Mouse (Mus musculus) left cerebral cortex, adult 11 months (tissue): ENCODE results near the gene Pak2.
"Not testable (repeated sequence)": the region's sequence is repeated elsewhere in the genome, so short reads cannot be mapped to it uniquely, and the experiment has no call there.

Source experiments
- DNase-seq: peaks from one replicate; pipeline ENCODE4 v3.0.0; 2022; ENCODE audit warnings: low spot score

Gene Pak2

DNA sequence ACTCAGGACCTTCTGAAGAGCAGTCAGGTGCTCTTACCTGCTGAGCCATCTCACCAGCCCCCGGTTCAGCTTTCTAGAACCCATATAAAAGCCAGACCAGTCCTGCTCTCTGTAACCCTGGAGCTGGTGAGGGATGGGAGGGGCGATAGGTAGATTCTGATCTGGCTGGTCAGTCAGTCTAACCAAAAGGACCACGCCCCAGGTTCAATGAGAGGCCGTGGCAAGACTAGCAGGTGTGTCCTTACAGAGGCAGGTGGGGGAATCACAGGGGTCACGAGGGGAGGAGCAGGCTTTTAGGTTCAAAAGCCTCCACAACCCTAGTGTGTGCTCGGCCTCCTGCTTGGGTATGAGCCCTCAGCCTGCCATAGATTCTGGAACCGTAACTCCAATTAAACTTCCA, 12.3 kb upstream of the Pak2 start:
- DNase-seq: no peak

DNA sequence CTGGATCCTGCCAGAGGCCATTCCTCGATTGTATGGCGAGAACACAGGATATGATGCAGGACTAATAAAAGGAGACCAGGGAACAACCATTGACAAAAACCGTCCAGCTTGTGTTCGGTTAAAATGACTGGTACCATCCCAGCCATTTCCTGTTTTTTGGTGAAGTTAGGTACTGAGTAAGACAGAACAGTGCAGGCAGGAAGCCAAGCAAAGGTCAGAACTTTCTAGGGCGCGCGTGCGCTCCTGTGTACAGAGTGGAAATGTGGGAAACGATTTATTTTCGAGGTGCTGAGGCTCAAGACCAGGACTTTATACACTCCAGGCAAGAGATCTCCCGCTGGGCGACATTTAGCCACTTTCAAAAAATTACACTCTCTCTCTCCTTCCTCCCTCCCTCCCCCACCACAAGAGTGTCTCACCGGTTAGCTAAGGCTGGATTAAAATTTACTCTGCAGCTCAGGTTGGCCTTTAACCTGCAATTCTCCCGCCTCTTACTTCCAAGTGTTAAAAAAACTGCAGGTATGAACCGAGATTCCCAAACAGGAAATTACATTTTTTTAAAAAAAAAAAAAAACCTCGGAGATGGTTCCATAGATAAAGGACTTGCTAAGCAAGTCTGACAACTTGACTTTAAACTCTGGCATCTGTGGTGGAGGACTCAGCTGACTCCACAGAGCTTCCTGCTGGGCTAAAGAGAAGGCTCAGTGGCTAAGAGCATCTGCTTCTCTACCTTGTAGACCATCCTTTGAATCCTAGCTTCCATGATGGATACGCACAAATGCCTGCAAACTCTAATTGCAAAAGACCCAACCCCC, 8.7 kb upstream of the Pak2 start:
- no peak for DNase-seq

DNA sequence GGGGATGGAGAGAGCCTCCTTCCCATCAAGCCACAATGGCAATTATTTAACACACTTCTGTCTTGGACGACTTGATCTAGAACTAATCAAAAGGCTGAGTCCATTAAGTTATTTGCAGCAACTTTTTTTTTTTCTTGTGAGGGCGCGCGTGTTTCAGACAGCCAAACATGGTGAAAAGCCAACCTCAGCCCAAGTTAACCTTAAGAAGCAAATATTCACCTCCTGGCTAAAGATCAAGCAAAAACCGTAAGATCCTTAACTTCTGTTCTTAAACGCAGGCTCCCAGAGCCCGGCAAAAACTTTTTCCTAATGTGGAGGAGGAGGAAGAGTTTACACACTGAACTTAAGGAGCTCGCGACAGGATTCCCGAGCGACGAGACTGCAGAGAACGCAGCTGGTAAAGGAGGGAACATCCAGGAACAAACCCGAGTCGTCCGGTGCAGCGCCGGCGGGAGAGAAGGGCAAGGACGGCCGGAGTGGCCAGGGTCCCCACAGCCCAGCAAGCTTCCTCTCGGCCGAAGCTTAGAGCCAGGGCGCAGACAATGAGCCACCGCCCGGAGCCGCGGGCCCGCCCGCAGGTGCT, 643 bp downstream of the Pak2 start:
- no peak for DNase-seq

DNA sequence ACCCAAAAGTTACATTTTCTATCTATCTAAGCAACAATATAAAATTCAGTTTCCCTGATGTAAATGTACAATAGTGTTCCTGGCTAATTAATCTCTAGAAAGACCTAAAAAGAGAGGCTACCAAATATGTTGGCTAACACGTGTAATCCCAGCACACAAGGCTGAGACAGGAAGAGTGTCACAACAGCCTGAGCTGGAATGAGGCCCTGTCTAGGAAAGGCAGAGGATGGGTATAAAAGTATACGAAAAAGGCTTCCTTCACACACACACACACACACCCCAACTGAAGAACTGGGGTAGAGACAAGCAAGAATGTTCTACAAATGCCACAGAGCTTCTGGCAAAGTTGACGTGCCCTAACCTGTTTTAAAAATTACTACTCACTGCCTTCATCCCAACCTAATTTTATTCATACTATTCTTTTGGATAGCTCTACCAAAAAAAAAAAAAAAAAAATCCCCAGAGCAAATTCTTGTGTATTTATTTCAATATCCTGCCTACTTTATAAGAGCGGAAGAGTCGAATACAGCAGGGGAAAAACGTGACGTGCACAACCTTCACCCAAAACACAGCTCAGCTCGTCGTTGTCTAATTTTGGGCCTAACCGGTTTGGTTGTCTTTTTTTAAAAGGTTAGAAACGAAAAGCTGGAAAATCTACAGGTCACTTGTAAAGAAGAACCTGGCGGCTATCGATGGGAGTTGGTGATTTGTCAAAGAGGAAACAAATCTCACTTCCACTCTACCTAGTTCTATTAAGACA, 1.3 kb downstream of the Pak2 start:
- DNase-seq: no peak

DNA sequence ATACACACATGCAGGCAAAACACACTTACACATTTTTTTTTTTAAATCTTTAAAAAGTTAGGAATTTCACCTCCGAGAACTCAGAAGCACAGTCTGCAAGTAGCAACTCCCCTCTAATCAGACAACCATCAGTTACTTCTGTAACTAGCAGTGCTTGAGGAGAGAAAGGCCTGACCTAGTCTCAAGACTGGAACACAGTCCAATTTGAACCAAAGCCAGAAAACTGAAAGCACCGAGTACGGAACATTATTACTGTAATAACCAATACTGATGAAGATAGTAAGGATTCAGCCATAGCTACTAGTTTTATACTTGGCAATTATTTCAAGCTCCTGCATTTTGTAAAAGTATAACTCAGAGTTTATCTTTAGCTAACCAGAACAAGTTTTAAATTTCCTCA, 2.7 kb downstream of the Pak2 start:
- no peak for DNase-seq

DNA sequence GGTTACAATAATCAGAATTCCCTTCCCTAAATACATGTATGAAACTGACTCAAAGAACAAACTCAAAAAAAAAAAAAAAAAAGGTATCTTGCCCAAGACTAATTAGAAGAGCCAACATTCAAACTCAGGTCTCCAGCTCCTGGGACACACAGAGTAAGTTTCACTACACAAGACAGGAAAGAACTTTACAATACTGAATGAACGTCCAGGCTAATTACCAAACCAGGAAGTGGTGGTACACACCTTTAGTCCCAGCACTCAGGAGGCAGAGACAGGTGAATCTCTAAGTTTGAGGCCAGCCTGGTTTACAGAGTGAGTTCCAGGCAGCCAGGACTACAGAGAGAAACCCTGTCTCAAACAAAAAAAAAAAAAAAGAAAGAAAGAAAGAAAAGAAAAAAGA, 3.4 kb downstream of the Pak2 start:
- DNase-seq: no peak

DNA sequence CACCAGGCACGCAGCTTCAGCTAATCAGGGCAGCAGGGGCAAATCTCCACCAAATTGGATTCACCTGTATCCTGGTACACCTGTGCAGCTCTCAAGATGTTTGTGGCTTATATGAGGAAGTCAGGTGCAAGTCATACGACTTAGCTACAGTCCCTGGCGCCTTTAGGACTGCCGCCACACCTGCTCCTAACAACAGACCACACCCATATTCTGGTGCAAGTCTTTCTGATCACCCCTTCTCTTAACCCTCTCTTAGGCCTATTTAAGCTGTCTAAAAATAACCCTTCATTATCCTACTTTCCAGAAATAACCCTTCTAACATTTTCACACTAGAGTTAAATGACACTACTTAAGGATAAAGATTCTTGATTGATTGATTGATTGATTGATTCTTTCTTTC, 9.1 kb downstream of the Pak2 start:
- DNase-seq: not testable (repeated sequence)

DNA sequence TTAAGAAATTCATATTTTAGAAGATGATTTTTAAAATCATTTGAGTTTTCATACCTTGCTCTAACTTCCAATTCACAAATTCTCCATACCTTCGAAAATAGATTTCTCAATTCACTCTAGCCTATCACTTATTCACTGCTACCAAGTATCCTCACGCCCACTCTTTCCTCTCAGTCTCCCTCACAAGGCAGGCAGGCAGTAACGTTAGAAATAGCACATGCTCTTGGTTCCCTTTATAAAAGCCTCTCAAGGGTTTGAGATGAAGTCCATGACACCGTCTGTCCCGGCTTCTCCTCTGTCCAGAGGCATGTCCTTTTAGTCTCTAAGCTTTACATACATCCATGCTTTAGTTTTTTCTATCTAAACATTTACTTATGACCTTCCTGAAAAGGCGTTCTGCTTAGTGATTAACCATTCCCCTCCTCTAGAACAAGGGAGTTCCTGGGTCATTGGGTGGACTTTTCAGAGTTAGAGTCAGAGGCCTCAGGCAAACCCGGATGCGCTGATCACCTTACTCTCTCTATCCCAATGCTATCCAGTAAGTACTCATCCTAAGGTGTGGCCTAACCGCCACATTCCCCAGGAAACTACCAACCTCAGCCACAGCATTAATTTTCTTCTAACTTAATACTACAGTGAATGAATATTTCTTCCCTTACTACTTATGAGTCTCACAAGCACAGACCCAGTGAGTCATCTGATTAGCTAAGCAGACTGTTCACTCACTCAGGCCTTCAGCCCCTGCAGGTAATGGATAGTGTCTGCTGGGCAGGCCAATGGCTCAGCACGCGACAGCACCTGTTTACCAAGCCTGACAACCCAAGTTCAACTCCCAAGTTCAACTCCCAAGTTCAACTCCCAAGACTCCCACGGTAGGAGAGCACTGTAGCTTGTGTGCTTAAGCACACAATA, 10.5 kb downstream of the Pak2 start:
- no peak for DNase-seq

DNA sequence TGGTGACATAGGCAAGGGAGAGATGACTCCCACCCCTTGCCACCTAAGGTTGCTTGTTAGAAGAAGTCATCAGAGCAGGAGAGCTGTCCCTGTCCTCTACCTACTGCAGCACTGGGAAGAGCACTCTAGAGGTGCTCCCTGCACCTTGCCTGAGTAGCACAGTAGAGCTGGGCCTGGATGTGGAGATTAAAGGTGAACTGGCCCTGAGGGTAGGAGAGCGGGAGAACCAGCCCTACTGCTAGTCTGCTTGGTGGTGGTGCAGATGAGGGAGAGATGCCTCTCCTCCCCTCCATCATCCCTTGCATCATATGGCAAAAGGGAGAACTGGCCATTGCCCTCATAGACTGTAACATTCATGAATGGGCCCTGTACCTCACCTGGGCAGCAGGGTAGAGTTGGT, 12.2 kb downstream of the Pak2 start:
- DNase-seq: no peak

DNA sequence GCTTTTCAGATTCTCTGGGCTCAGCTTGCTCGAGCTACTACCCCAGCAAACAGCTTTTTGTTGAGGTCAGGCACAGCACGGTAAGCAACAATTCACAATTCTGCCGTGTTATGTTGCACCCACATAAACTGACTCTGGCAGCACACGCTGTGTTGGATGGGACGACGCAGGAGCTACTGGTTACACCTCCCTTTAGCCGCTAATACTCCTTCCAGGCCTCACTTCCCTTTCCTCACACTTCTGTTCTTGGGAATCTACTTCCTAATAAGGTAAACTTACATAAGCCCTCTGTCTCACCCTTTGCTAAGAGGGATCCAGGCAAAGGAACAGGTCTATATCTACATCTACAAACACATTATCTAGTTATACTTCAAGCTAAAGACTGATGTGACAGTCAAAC, 15.2 kb downstream of the Pak2 start:
- no peak for DNase-seq

DNA sequence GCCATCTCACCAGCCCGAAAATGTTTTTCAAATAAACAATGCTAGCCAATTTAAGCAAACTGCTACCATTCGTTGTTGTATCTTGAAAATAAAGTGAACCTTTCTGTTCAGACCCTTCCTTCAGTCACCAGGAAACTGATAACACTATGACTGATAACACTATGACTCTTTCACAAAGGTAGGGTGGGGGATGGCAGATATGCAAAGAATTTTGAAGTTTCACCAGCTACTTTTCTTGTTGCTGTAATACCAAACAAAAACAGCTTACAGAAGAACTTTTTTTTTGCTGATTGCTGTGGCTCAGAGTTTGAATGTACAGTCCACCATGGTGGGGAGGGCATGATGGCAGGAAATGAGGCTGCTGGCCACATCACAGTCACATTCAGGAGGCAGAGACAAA, 16.9 kb downstream of the Pak2 start:
- no peak for DNase-seq

DNA sequence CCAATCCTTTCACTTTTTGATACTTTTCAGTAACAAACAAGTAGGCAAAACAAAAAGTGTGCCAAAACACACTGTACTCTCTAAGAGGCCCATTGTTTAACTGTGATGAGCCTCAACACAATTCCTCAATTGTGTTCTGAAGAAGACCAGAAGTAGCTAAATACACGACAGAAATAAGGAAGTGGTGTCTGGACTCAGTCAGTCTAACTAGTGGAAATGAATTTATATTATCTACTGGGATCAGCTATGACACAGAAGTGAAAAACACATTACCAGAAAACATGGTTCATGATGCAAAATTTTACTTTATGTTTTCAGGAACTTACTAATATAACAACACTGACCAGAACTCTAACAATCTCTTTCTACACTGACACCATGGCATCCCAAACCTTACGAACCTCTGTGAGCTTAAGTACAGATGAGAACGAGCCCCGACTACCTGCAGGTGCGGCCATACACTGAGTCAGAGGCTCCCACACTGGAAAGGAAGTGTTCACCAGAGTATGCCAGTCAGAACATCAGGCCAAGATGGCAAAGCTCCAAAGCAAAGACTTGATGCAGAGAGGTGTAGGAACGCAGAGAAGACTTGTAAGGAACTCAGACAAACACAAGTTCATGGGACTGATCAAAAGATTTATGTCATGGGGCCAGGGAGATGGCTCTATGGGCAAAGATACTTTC, 19.2 kb downstream of the Pak2 start:
- DNase-seq: no peak

DNA sequence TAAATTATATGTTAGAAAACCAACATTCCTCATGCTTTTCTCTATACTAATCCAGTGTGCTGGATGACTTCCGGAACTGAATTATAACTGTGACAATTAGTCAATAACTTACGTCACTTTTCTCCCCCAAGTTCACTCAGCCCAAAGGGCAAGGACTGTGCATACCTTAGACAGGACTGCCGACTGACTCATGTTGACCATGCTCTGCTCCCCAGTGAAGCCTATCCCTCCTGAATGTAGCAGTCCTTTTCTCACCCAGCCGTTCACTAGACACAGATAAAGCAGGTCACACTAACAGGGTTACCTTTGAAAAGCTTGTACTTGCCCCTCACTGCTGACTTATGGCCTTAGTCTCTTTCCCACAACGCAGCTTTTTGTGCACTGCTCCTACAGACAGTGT, 20.3 kb downstream of the Pak2 start:
- DNase-seq: no peak

DNA sequence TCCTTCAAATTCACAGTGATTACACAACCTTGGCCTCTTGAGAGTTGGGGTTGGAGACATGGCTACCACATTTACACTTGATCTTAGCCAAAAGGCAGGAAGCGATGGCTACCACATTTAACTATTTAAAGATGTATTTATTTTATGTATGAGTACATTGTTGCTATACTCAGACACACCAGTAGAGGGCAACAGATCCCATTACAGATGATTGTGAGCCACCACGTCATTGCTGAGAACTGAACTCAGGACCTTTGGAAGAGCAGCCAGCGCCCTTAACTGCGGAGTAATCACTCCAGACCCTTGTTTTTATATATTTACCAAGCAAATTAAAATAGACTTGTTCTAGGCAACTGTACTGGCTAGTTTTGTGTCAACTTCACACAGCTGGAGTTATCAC, 36.8 kb downstream of the Pak2 start:
- no peak for DNase-seq

DNA sequence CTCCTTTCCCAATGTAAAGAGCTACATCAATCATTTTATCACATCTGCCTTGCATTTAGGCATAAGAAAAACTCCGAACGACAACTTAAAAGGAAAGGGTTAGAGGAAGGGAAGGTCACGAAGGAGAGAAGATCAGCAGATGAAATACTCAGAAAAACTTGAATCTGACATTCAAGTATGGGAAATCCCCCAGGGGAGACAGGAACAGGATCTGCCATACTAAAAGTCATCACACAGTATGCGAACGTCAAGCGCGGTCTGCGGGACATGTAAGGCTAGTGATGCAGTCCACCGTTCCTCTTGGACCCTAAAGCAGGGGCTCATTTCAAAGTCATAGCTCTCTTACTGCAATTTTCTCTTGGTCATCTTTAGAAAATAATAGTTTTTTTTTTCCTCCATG, 59.5 kb downstream of the Pak2 start:
- no peak for DNase-seq

DNA sequence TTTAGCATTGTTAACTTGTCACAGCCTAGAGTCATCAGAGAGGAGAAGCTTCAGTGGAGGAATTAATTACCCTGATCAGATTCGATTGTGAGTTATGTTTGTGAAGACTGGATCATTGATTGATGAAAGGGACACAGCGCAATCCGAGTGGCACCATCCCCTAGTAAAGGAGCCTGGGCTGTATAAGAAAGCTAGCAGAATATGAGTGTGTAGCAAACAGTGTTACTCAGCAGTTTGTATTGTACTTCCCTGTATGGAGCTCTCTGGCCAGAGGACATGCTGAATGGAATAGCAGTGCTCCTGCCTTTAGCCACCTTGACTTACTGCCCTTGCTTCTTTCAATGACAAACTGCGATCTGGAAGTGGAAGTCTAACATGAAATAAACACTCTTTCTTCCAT, 68.8 kb downstream of the Pak2 start:
- DNase-seq: no peak

DNA sequence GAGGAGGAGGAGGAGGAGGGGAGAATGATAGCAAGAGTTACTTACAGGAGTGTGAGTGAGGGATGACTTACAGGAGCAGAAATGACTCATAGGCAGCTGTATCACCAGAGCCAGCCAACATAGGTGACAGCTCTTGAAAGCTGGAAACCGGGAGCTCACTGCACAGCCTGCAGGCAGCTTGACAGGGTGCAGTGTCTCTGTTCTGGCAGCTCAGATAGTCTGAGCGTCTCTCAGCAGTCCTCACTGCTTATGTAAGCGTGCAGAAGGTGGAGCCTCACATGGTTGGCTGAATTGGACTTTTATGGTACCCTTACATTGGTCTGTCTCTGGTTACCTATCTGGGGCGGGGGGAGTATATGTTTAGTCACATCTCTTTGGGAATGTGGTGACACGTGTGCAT, 69.2 kb downstream of the Pak2 start:
- peak; percentile 21 for DNase-seq

DNA sequence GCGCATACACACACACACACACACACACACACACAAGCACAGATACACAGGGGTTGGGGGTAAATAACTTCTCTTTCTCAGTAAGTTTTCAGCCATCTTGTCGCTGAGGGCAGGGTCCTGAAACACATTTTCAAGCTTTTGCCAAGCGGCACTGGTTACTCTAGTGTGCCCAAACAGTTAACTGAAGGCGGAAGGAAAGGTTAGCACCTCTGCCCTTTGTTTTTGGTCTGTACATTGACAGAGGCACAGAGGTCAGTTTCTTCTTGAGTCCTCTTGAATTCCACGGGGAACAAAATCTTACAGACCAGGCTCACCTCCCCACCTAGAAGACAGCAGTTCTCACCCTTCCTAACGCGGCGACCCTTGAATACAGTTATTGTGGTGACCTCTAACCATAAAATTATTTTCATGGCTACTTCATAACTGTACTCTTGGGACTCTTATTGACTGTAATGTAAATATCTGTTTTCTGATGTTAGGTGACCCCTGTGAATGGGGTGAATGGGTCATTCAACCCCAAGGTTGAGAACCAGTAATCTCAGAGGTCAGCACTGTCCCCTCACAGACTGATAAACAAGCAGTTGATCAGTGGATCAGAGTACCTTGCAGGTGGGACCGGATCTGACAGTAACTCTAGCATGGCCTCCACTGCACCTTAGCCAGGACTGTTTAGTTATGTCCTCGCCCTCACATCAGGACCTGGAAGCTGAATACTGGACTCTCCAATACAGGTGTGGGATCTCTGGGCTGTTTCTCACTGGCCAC, 70.4 kb downstream of the Pak2 start:
- DNase-seq: no peak

DNA sequence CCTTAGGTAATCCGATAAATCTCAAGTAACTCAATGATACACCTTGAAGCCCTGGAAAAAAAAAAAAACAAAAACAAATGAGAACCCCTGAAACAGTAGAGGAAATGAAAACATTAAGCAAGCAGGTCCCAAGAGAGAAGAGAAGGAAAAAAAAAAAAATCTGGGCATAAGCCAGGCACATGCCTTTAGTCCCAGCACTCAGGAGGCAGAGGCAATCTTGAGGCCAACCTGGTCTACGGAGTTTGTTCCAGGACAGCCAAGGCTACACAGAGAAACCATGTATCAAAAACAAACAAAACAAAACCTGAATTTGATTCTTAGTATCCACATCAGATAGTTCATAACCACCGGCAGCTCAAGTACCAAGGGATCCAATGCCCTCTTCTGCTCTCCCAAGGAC, 74.4 kb downstream of the Pak2 start:
- no peak for DNase-seq

DNA sequence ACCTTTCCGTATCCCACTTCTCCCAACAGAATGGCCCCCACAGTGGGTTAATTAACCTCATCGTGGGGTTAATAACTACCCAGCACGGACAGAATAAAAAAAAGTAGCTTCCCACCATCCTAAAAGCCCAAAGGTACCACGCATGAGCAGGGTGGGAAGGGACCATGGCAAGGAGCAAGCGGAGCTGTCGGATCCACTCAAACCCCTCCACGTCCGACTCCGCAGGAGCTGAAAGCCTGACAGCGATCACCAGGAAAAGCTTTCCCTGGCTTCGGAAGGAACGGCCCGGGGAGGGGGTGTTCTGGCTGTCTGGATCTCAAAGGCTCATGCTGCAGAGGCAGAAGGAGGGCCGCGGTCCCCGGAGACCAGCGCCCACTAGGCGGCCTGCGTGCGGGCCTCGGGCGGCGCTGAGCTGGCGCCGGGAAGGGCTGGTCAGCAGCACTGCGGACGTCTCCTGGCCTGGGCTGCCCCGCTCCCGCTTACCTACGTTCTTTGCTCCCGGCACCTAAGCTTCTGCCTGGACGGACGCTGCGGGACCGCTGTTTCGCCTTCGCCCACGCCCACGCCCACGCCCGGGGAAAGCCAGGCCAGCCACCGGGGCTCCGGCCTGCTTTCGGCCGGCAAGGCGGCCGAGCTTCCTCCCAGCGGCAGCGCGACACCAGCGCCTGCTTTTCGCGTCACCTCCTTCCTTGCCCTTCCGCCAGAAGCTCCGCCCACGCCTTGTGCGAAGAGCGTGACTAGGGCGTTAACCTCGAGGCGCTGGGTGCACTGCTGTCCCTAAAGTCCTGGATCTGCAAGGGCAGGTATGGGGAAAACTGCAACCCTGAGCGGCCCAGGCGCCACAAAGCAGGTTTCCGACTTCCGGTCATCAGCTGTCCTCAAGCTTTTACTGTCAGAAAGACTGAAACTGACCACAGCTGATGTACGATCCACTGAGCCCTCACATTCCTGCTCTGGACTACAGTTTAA, 76.3 kb downstream of the Pak2 start, which contains the start of gene Senp5:
TSS of gene Senp5 (minus strand) at position 779 of the 969 bp plus-strand sequence.
- peak; percentile 84 for DNase-seq
